Mouse (Mus musculus) right cerebral cortex, postnatal 36 days (tissue): ENCODE measurements around the gene Cers2.

Experiments used
- DNase-seq, 2 experiments: peaks; one replicate each; pipeline ENCODE4 v3.0.0; 2022; ENCODE audit warnings: low spot score in 2 of 2, mixed read lengths in 1 of 2

Gene Cers2

DNA sequence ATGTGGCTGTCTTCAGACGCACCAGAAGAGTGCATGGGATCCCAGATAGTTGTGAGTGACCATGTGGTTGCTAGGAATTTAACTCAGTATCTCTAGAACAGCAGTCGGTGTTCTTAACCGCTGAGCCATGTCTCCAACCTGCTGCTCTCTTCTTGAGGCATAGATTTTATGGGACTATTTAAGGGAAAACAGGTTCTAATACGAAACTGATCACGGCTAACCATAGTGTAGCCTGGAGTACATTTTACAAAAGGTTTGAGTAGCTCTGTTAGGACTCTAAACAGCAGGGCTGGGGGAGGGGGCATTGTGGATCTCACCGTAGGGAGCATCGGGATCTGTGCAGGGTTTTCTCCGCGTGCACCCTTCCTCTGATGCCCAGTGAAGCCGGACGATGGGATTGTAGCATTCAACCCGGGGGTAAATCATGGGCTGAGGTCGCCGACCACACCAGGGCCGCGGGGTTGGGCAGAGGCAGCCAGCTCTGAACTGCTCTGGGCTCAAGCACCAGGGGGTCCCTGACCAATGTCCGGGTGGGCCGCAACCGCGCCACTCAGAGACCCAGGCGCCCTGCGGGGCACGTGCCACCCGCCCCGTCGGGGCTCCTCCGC is at the start of gene Cers2:
Gene Cers2, plus strand, starts transcription at position 306 of the 608 bp plus-strand sequence.
- DNase-seq: no peak

DNA sequence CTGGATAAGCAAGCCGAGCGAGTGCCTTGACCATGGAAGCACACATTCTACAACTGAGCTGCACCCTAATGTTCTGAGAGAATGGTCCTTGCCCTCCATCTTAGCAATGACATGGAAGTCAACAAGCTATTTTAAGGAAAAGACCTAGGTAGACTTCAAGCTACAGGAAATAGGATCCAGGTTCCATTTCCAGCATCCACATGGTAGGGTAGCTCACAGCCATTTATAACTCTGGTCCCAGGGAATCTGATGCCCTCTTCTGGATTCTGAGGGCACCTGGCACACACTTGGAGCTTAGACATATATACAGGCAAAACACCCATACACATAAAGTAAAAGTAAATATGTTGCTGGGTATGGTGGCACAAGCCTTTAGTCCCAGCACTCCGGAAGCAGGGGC is 48.5 kb upstream of the Cers2 start:
- no peak for DNase-seq

DNA sequence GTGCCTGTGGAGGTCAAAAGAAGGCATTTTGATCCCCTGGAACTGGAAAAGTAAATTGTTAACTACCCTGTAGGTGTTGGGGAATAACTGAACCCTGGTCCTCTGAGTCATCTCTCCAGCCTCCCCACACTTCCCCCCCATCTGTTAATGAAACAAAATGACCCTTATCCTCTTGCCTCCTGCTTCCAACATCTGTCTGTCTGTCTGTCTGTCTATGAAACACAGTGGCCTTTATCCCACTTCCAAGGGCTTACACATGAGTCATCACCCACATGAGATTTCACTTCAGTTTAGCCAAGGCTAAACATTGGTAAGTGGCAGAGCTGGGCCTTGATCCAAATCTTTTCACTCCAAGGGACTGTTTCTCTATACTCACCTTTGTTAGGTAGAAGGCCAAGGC is 46.7 kb upstream of the Cers2 start:
- no peak for DNase-seq

DNA sequence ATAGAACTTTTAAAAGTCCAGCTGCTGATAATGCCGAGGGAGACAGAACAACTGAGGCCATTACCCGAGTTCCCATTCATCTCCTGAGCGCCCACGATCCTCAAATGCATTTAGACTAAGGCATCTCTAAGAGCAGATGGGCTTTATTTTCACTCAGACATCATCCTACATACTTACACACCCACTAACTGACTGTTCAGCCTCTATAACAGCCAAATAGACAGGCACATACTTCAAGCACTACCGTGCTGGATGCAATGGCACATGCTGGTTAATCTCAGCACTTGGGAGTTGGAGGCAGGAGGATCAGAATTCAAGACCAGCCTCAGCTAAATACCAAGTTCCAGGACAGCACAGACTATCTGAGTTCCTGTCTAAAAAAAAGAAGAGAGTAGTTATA is 44.8 kb upstream of the Cers2 start:
- peak in 1 of 2 experiments; percentile 33 for DNase-seq

DNA sequence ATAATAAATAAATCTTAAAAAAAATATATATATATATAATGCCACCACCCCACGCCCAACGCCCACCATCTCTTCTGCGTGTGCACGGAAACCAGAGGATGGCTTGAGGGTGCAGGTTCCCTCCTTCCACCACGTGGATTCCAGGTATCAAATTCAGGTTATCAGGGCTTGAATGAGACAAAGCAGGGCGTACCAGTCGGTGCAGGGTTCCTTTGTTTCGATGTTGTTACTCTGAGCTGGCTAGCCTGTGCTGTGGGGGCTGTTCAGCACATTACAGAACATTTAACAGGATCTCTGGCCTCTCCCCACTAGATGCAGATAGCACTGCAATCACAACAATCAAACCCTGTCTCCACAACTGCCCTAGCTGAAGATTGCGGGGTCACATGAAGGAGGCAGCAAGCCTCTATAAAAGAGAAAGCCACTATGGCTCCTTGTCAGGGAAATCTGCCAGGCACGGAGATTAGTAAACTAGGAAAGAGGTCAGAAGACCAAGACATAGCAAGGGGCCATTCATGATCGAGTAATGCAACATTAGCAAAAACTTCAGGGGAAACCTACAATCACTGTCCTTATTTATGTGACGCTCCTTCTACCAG is 43.7 kb upstream of the Cers2 start:
- no peak for DNase-seq

DNA sequence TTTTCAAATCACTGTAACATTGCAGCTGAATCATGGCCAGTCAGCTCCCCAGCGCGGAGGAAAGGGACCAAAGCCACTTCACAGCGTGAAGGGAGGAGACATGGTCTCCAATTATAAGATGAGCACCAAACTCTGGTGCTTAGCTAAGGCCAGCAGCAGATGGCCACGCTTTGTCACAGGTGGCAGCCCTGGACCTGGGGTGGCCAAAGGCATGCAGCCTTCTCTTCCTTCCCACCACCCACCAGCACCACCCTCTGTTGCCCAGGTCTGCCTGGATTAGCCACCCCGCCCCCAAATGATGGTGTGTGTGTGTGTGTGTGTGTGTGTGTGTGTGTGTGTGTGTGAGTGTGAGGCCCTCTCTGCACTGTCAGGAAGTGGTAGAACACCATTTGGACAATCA is 41.1 kb upstream of the Cers2 start:
- no peak for DNase-seq

DNA sequence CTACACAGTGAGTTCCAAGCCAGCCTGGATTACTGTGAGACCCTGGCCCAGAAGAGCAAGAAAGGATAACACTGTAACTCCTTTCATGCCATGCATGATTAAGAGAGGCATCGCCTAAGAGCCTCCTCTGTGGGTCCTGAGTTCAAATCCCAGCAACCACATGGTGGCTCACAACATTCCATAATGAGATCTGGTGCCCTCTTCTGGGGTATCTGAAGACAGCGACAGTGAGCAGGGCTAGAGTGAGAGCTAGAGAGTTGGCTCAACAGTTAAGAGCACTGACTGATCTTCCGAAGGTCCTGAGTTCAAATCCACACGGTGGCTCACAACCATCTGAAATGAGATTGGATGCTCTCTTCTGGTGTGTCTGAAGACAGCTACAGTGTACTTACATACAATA is 40.1 kb upstream of the Cers2 start:
- no peak for DNase-seq

DNA sequence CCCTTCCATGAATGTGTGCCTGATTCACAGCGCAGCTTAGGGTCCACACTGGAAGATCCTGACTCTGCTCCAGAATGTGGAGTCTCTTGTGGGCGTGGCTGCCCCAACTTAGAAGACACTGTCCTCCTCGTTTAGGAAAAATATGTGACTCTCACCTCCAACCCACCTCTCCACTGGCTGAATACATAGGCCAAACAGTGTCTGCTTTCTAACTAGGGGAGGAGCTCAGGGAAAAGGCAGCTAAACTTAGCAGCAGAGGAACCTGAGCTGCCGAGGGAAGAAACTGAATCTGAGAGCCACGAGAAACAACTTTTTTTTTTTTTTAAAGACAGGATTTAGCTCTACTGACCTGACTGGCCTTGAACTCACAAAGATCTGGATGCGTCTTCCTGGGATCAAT is 39.4 kb upstream of the Cers2 start:
- no peak for DNase-seq

DNA sequence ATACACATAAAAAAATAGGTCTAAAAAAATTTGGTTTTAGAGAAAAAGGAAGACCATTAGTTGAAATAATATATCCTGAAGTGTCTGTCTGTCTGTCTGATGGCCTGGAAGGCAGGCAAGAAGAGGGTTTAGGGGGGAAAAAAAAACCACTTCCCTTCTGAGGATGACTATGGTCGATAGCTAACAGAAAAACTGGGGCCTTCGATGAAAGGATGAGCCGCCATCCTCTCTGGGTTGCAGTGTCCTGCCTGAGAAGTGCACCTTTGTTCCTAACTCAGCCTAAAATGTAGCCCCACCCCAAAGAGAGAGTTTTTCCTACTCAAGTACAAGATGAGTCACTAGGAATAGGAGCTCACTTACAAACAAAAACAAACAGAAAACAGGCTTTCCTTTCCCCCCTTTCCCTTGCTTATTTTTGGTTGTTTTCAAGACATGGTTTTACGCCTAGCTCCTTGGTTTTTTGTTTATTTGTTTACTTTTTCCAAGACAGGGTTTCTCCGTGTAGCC is 38.1 kb upstream of the Cers2 start:
- DNase-seq: no peak

DNA sequence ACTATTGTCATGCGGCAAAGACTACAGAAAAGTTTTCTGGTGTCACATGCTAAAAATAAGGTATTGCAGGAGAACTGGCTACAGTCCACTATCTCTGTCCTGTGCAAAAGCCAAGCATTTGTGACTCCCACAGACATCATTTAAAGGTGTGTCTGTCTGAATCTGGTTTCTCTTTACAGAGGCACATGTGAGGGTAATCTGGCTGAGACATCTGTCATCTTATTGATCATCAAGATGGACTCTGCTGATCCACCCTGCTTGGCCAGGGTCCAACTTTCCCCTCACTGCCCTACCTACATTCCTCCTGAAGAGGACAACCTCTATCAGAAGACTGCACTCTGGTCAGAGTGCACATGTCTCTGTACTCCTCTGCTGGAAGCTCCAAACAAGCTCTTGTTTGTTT is 37.4 kb upstream of the Cers2 start:
- no peak for DNase-seq

DNA sequence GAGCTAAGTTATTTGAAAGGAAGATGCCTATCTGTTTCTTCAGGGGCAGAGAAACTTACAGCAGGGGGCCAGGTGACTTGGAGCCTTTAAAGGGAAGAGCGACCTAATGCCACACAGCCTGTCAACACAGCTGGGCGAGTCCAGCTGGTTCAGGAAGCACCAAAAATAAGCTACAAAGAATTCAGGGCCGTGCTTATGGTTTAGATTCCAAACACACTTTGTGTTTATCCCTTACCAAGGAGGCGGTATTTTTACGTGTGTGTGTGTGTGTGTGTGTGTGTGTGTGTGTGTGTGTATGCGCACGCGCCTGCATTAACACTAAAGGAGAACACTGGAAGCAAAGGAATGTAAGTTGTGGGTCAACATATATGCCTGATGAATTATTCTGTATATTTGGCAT is 33.8 kb upstream of the Cers2 start:
- DNase-seq: no peak

DNA sequence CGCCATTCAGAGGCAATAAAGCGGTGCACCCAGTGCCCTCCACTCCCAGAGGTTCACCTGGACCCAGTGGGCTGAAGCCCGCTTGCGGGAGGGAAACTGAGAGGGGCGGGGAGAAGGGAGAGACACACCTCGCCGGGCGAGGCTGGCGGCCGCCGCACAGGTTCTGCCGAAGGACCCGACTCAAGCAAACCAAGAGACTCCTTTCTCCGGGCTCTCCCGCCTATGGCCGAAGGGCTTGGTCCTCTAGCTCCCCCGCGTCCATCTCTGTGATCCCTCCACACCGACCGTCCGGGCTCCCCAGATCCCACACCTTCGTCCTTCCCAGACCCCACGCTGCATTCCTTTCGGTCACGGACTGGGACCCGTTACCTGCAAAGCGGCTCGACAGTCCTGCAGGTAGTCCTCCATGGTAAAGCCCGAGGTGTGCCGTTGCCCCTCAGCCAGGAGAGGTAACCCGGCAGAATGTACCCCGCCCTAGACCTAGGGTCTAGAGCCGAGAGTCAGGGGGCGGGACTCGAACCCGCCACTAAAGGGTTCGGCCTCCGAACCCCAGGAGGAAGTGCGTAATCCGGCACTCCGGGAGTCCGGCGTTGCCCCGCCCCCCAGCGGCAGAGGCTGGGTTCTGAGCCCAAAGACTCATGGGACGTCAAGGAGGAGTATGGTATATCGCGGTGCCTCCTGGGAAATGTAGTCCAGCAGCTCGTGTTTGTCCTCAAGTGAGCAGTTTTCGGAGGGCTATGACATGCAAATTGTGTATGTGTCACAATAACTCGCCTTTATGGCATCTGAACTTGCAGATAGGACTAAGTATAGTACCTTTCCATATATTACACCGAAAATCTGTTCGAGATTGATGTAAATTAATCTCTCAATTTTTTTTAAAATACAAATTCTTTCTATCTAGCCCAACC is 33.1 kb upstream of the Cers2 start, which contains the start of the genes Mindy1 and Prune1:
Gene Mindy1, plus strand, starts transcription at position 130 of the 911 bp plus-strand sequence.
Gene Prune1, minus strand, starts transcription at position 861 of the 911 bp plus-strand sequence.
- DNase-seq: peak; percentile 97 to 98

DNA sequence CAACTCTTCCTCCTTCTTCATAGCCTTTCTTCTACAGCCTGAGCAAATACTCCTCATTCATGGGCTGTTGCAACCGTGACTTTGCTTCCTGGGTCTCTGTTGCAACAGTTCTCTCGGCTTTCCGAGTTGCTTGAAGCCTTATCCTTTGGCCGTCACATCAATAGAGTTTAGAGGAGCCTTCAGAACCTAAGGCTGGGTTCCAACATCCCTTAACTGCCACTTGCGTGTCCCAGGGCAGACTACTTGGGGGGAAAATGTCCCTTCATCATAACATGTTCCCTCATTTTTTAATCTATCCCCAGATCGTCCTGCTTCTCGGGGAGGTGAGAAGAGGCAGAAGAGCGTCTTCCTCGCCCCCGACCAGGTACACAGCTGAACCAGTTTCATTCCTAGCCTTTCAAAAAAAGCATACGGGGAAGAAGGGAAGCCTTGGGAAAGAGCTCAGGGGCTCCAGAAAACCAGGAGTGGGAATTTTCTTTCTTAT is 32.2 kb upstream of the Cers2 start:
- DNase-seq: no peak

DNA sequence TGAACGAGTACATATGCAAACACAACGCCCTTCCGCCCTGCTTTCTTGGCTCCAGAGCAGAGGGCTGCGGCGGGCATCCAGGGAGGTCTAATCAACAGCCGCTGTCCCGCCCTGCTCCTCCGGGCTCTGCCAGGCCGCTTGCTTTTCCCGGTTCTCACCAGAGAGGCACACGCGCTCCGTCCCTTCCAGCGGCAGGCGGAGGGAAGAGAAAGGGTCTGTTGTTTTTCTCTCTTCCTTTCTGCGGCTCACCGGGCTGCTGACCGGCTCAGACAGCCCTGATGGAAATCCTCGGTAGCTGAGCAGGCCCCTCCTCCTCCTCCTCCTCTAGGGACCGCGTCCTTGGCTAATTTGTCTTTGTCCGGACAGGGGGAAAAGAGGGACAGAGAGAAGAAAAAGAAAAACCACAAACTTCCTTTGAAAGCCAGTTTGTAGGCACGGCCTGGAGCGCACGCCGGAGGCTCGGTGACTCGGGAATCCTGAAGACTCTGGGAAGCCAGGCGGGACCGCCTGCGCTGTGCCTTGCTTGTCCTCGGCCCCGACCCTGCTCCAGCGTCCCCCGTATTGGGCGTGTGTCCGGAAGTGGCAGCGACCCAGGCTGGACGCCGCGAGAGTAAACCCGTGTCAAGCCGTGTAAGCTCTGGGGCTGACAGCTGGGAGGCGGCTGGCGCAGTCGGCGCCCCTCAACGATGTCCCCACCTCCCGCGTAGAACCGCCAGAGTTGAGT is 31.6 kb upstream of the Cers2 start:
- DNase-seq: peak; percentile 49 to 57

DNA sequence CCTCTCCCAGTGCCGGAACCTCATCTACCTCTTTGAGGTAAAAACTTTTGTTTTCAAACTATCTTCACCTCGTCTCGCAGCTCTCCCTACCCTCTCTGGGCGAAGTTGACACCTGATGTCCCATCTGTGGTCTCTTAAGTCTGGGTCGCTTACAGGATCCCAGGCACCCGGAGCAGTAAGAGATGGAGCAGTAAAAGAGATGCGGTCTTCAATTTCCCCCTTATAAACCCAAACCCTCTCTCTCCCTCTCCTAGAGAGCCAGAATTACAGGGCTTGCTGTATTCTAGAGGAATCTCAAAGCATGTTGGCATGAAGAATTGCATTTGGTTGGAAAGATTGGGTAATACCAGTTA is 31.0 kb upstream of the Cers2 start:
- DNase-seq: no peak

DNA sequence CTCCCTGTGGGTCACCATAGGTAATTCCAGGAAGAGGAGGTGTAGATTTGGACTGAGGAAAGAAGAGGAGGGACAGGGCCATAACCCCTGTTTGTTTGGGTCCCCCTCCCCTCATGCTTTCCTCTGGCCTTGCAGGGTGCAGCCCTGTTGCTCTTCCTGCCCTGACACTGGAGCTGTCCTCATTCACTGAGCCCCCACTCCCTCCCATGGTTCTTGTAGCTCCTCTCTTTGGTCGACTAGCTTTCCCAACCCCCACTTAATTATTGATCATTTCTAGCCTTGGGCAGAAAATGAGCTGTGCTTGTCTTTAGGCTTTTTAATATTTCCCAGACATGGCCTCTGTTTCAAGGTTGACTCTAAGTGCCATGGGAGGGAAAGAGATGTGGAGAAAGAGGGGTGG is 30.5 kb upstream of the Cers2 start:
- no peak for DNase-seq

DNA sequence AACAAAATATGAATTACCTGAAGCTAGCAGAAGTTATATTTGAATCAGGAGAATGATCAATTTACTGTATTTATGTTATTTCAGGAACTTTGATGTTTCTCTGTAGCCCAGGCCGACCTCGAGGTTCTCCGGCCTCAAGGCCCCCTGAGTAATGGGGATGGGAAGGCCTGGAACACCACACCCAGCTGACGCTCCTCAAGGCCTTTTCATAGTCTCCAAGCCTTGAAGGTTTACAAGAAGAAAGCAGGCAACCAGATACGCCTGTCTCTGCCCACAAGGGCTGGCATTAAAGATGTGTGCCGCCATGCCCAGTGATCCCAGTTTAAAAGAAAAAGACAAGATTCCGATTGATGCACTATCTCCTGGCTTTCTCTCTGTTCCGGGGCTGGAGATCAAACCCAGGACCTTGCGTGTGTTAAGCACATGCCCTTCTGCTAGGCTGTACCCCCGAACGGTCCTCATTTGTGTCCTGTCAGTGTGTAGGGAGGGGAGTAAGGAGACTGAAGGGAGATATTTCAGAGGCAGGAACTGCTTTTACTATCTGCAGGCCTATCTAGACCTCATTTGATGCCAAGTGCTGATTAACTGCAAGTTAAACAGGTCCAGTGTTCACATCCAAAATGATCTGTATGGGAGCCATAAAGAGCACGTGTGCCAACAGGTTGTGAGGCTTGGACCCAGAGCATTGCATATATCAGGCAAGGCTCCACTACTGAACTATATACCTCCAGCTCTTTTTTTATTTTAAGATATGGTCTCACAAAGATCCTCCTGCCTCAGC is 29.9 kb upstream of the Cers2 start:
- DNase-seq: no peak

DNA sequence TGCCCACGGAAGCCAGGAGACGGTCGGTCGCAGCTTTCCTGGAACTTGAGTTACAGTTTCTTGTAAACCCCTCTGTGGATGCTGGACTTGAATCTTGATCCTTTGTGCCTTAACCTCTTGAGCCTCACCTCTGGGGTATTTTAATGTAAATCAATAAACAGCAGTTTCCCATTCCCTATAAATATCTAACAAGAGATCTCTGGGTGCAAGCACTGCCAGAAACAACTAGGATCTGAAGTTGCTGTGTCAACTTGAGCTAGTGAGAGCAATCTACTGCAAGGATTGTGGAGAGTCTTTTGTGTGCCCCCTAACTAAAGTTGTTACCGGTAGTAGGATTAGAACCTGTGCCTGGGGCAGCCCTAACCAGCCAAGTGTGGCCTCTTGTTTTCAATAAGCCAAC is 29.2 kb upstream of the Cers2 start:
- DNase-seq: no peak

DNA sequence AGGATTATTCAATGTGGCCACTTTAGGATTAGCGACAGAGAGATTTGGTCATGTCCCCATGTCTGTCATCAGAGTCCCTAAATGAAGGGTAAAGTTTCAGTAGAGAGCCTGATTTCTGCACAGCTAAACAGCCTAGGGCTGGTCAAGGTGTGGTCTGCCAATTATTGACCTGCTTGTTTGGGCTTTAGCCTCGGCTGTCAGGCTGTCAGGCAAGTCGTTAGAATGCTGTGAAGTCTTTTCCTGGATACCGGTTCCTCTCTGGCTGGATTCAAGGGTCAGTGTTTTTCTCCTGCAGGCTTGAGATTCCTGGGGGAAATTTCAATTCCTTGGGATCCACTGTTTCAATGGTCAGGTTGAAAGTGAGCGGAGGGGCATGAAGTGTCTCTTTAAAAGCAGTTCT is 28.6 kb upstream of the Cers2 start:
- DNase-seq: no peak

DNA sequence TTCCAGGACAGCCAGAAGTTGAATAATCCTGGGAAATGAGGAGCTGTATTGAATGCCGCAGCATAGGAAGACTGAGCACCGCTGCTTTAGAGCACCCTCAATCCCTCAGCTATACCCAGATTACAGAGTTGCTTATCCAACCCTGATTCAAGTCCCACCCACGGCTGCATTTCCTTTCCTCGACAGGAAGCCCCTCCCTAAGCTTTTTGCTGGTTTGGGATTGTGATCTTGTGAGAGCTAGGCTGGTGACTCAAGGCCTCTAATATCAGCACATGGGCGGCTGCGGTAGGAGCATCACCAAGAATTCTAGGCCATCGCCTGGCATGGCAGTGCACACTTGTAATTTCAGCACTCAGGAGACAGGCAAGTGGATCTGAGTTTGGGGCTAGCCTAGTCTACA is 28.1 kb upstream of the Cers2 start:
- no peak for DNase-seq

DNA sequence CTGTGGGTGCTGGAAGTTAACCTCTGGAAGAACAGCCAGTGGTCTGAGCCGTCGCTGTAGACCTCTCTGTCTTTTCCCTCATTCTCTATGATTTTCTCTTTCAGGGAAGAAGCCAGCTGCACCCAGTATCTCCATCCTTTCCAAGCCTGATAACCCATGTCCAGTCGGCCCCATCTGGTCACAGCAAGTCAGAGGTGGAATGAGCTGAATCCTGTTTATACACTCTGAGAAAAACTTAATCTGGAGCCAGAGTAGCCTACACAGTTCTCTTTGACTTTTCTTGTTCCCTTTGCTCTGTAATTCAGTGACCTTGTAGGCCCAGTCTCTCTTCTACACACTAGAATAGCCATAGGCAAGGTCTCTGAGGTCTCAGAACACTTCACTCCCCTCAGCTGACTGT is 27.1 kb upstream of the Cers2 start:
- no peak for DNase-seq
